Mouse (Mus musculus): Measurements from ENCODE around the gene Ksr2.

GRCm38 (mm10) chr5:117823811-117824210, 410.0 kb downstream of the Ksr2 start:
- TF ChIP-seq CHD2 (IDR thresholded peaks at IDR 0.05; ENCODE audit: low read length) (no peak), BHLHE40 (IDR thresholded peaks at IDR 0.05; ENCODE audit: borderline replicate concordance, low read depth, low read length) (no peak), POLR2A (IDR thresholded peaks at IDR 0.05; ENCODE audit: control insufficient read depth in 1 of 2, insufficient read depth in 1 of 2, low read depth in 1 of 2, low read length in 2 of 2, poor library complexity in 1 of 2) (no peak), EP300 (IDR thresholded peaks at IDR 0.05; ENCODE audit: low read depth in 1 of 2, low read length in 2 of 2) (no peak), MAZ (IDR thresholded peaks at IDR 0.05; ENCODE audit: low read depth, low read length) (no peak), CTCF (IDR thresholded peaks at IDR 0.05 in 2 of 3, conservative IDR thresholded peaks at IDR 0.05 in 1 of 3; ENCODE audit: control insufficient read depth in 1 of 3, insufficient read depth in 1 of 3, low read depth in 2 of 3, low read length in 3 of 3, poor library complexity in 1 of 3, severe bottlenecking in 1 of 3) (no peak), USF1 (IDR thresholded peaks at IDR 0.05; ENCODE audit: low read depth, low read length) (no peak), ETS1 (IDR thresholded peaks at IDR 0.05; ENCODE audit: low read depth, low read length) (no peak), GATA1 (IDR thresholded peaks at IDR 0.05; ENCODE audit: low read depth, low read length) (no peak), NRF1 (IDR thresholded peaks at IDR 0.05; ENCODE audit: insufficient read depth, low read depth, low read length, poor library complexity, severe bottlenecking) (no peak), SMC3 (IDR thresholded peaks at IDR 0.05; ENCODE audit: low read depth, low read length) (no peak), POLR2AphosphoS2 (IDR thresholded peaks at IDR 0.05; ENCODE audit: low read length) (no peak), ZC3H11A (IDR thresholded peaks at IDR 0.05; ENCODE audit: low read depth, low read length) (no peak), MXI1 (IDR thresholded peaks at IDR 0.05; ENCODE audit: low read depth, low read length) (no peak)
